In the genomic region with DNA sequence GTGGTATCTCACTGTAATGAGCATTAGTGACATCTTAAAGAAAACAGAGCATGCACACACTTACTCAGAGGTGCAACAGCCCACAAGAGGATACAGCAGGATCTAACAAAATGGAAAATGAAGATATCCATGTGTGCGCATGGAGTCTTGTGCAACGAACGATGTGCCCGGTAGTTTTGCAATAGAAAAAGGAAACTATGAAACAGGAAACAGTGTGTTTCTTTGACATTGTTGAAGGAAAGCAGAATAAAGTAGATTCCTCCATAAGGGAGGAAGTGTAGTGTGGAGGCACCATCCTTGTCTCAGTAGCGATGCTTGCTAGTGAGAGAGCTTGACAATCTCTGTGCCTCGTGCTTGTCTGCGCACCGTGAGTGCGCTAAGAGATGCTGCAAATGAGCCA, we compare ENCODE assay signal across 23 mouse cellular contexts.
"Had no signal": no experiment of that assay in that cellular context is flagged by ENCODE, and none has a peak within 500 bp of the region (broad histone marks: within the 10 kb centered on the region; RNA-seq: fewer than 3 reads in every experiment).

No protein-coding gene starts in this region.

- DNase-seq: gastrocnemius, adult 2 months; gastrocnemius, postnatal 10 days; gastrocnemius, postnatal 25 days; heart, adult 11 months; heart, adult 2 months; heart, postnatal 14 days; heart, postnatal 36 days; kidney, adult 11 months; kidney, adult 8-10 months; kidney, postnatal 10 days; kidney, postnatal 25 days; kidney, postnatal 4 days; liver had no signal

- H3K4me1 ChIP-seq: heart, embryonic 13.5 days; heart, embryonic 15.5 days; hindbrain, embryonic 13.5 days; hindbrain, embryonic 15.5 days; limb, embryonic 10.5 days; limb, embryonic 12.5 days had no signal

- H3K4me3 ChIP-seq: gastrocnemius, adult 2 months; heart, adult 2 months; heart, embryonic 13.5 days; heart, embryonic 15.5 days; hindbrain, embryonic 13.5 days; hindbrain, embryonic 15.5 days; layer of hippocampus, adult 2 months; left cerebral cortex, adult 2 months; limb, embryonic 10.5 days; limb, embryonic 12.5 days had no signal

- H3K27ac ChIP-seq: gastrocnemius, adult 2 months; heart, adult 2 months; heart, embryonic 13.5 days; heart, embryonic 15.5 days; hindbrain, embryonic 13.5 days; hindbrain, embryonic 15.5 days; hindbrain, postnatal 0 days; layer of hippocampus, adult 2 months; left cerebral cortex, adult 2 months; limb, embryonic 10.5 days; limb, embryonic 12.5 days had no signal

- ATAC-seq: hindbrain, postnatal 0 days; intestine, embryonic 16.5 days had no signal

- H3K36me3 ChIP-seq: heart, embryonic 13.5 days; heart, embryonic 15.5 days; hindbrain, embryonic 13.5 days; hindbrain, embryonic 15.5 days; limb, embryonic 10.5 days; limb, embryonic 12.5 days had no signal

- H3K27me3 ChIP-seq: heart, embryonic 13.5 days; heart, embryonic 15.5 days; hindbrain, embryonic 13.5 days; hindbrain, embryonic 15.5 days; limb, embryonic 12.5 days had no signal
